Mouse (Mus musculus): ENCODE measurements around the gene Lpp. TPM values are rescaled to one million over a fixed set of nuclear protein-coding genes. Genes with fewer than 3 reads are reported as not detected.

Gene Lpp
- polyA plus RNA-seq, 1 experiment from 2014 or later: 10.7 TPM

- Histone ChIP-seq H3K4me2 (ENCODE audit: low read depth, low read length) (no peak overlapping the region), H3K27me3 (ENCODE audit: insufficient read depth, low read length) (no peaks in the 10 kb centered on the region), H3K4me3 (ENCODE audit: low read depth, low read length) (no peak overlapping the region), H3K27ac (ENCODE audit: low read depth) (no peak overlapping the region), H3K9me3 (ENCODE audit: low read length) (no peaks in the 10 kb centered on the region), H3K4me1 (ENCODE audit: insufficient read depth) (peaks cover 13% of the 10 kb centered on the region), H3K36me3 (replicated peaks; ENCODE audit: insufficient read depth, low read length) (0 out of 2 replicates have a peak, but pooled peaks cover 2% of the 10 kb centered on the region), H3K9ac (replicated peaks) (no peak overlapping the region)
- 73% methylated on average over 1 of the region's 1 CpGs for whole genome bisulfite sequencing (ENCODE audit: insufficient replicate concordance)
- ATAC-seq (no peak), DNase-seq (no peak)
- no peak for TF ChIP-seq EP300 (IDR thresholded peaks at IDR 0.05; ENCODE audit: low read depth)
- TF ChIP-seq CTCF (IDR thresholded peaks at IDR 0.05; ENCODE audit: low read depth): no peak
Observed at GRCm38 (mm10) chr16:24471801-24472200, 78.5 kb downstream of the Lpp start.

DNA sequence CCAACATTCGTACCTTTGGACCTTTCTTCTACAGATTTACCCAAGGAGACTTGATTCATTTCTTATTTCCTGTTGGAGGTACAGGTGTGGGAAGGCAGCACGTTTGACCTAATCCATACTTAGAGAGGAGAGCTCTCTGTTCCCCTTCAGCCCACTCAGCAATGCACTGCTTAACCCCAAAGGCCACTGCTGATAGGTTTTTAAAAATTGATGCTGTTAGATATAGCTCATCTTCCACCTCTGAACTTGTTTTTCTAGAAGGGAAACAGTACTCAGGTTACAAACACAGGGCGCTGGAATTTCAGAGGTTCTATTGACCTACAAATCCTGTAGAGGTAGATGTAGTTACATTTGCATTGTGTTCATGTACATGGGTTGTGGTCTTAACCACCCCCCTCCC, 80.7 kb downstream of the Lpp start:
- no peak for TF ChIP-seq CTCF (IDR thresholded peaks at IDR 0.05; ENCODE audit: low read depth)
- TF ChIP-seq EP300 (IDR thresholded peaks at IDR 0.05; ENCODE audit: low read depth): no peak
- WGBS (ENCODE audit: insufficient replicate concordance): 54% methylated on average over 3 of the region's 3 CpGs
- 0 out of 2 replicates have a peak, but pooled peaks cover 2% of the 10 kb centered on the region for H3K36me3 ChIP-seq (replicated peaks; ENCODE audit: insufficient read depth, low read length)
- no peaks in the 10 kb centered on the region for H3K9me3 ChIP-seq (ENCODE audit: low read length)
- peaks cover 21% of the 10 kb centered on the region for H3K4me1 ChIP-seq (ENCODE audit: insufficient read depth)
- no peak overlapping the region for H3K27ac ChIP-seq (ENCODE audit: low read depth)
- DNase-seq (no peak), ATAC-seq (no peak)
- H3K4me2 ChIP-seq (ENCODE audit: low read depth, low read length): no peak overlapping the region
- no peaks in the 10 kb centered on the region for H3K27me3 ChIP-seq (ENCODE audit: insufficient read depth, low read length)
- H3K4me3 ChIP-seq (ENCODE audit: low read depth, low read length): no peak overlapping the region
- H3K9ac ChIP-seq (replicated peaks): no peak overlapping the region

- Histone ChIP-seq H3K36me3 (replicated peaks; ENCODE audit: insufficient read depth, low read length) (0 out of 2 replicates have a peak, but pooled peaks cover 2% of the 10 kb centered on the region), H3K27me3 (ENCODE audit: insufficient read depth, low read length) (no peaks in the 10 kb centered on the region), H3K4me3 (ENCODE audit: low read depth, low read length) (no peak overlapping the region), H3K4me2 (ENCODE audit: low read depth, low read length) (no peak overlapping the region), H3K9ac (replicated peaks) (no peak overlapping the region), H3K4me1 (ENCODE audit: insufficient read depth) (peaks cover 19% of the 10 kb centered on the region), H3K9me3 (ENCODE audit: low read length) (no peaks in the 10 kb centered on the region), H3K27ac (ENCODE audit: low read depth) (no peak overlapping the region)
- 43% methylated on average over 6 of the region's 6 CpGs for WGBS (ENCODE audit: insufficient replicate concordance)
- no peak for DNase-seq
- ATAC-seq: no peak
- no peak for TF ChIP-seq CTCF (IDR thresholded peaks at IDR 0.05; ENCODE audit: low read depth)
- TF ChIP-seq EP300 (IDR thresholded peaks at IDR 0.05; ENCODE audit: low read depth): no peak
Observed at GRCm38 (mm10) chr16:24474781-24475180, 81.5 kb downstream of the Lpp start.

GRCm38 (mm10) chr16:24475305-24475947, 82.1 kb downstream of the Lpp start:
- H3K4me1 ChIP-seq (ENCODE audit: insufficient read depth): peaks cover 17% of the 10 kb centered on the region
- no peak overlapping the region for H3K27ac ChIP-seq (ENCODE audit: low read depth)
- H3K9me3 ChIP-seq (ENCODE audit: low read length): no peaks in the 10 kb centered on the region
- 71% methylated on average over 8 of the region's 8 CpGs for WGBS (ENCODE audit: insufficient replicate concordance)
- no peak overlapping the region for H3K4me2 ChIP-seq (ENCODE audit: low read depth, low read length)
- no peak for DNase-seq
- no peaks in the 10 kb centered on the region for H3K27me3 ChIP-seq (ENCODE audit: insufficient read depth, low read length)
- H3K36me3 ChIP-seq (replicated peaks; ENCODE audit: insufficient read depth, low read length): 0 out of 2 replicates have a peak, but pooled peaks cover 2% of the 10 kb centered on the region
- TF ChIP-seq EP300 (IDR thresholded peaks at IDR 0.05; ENCODE audit: low read depth): no peak
- TF ChIP-seq CTCF (IDR thresholded peaks at IDR 0.05; ENCODE audit: low read depth): no peak
- H3K9ac ChIP-seq (replicated peaks): no peak overlapping the region
- no peak for ATAC-seq
- no peak overlapping the region for H3K4me3 ChIP-seq (ENCODE audit: low read depth, low read length)

DNA sequence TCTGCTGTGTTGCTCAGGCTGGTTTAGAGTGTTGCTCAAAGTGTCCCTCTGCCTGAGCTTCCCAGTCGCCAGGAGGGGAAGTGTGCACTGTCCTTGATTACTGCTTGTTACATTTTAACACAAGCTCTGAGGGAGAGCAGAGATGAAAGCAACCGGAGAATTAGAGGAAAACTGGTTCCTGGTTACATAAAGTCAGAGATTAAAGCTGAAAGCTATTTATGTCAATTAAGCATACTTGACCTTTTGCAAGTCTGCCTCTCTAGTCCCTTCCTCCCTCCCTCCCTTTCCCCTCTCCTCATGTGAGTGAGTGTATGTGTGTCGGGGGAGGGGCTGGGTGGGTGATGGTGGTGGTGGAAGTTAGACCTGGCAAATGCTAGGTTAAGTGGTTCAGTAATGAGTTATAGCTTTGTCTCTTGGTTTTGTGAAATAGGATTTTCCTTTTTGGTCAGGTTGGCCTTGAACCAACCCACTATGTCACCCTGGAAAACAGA, 83.6 kb downstream of the Lpp start:
- Histone ChIP-seq H3K4me1 (ENCODE audit: insufficient read depth) (peaks cover 18% of the 10 kb centered on the region), H3K36me3 (replicated peaks; ENCODE audit: insufficient read depth, low read length) (0 out of 2 replicates have a peak, but pooled peaks cover 2% of the 10 kb centered on the region), H3K27ac (ENCODE audit: low read depth) (peak overlapping the region; percentile 62), H3K4me3 (ENCODE audit: low read depth, low read length) (no peak overlapping the region), H3K9me3 (ENCODE audit: low read length) (no peaks in the 10 kb centered on the region), H3K4me2 (ENCODE audit: low read depth, low read length) (peak overlapping the region; percentile 29; the same call in 1 of the 2 replicates), H3K27me3 (ENCODE audit: insufficient read depth, low read length) (no peaks in the 10 kb centered on the region), H3K9ac (replicated peaks) (no peak overlapping the region)
- ATAC-seq (0 out of 2 replicates have a peak, but pooled peaks have one; percentile 19), DNase-seq (no peak)
- 30% methylated on average over 3 of the region's 3 CpGs for WGBS (ENCODE audit: insufficient replicate concordance)
- no peak for TF ChIP-seq CTCF (IDR thresholded peaks at IDR 0.05; ENCODE audit: low read depth)
- TF ChIP-seq EP300 (IDR thresholded peaks at IDR 0.05; ENCODE audit: low read depth): no peak

GRCm38 (mm10) chr16:24478006-24478405, 84.7 kb downstream of the Lpp start:
- TF ChIP-seq CTCF (IDR thresholded peaks at IDR 0.05; ENCODE audit: low read depth): no peak
- Histone ChIP-seq H3K4me2 (ENCODE audit: low read depth, low read length) (no peak overlapping the region), H3K27ac (ENCODE audit: low read depth) (no peak overlapping the region), H3K9me3 (ENCODE audit: low read length) (no peaks in the 10 kb centered on the region), H3K9ac (replicated peaks) (no peak overlapping the region), H3K27me3 (ENCODE audit: insufficient read depth, low read length) (no peaks in the 10 kb centered on the region), H3K4me3 (ENCODE audit: low read depth, low read length) (no peak overlapping the region), H3K4me1 (ENCODE audit: insufficient read depth) (peaks cover 25% of the 10 kb centered on the region), H3K36me3 (replicated peaks; ENCODE audit: insufficient read depth, low read length) (no peaks in the 10 kb centered on the region)
- no peak for DNase-seq
- 50% methylated on average over 1 of the region's 1 CpGs for WGBS (ENCODE audit: insufficient replicate concordance)
- no peak for ATAC-seq

Measured in liver, postnatal 0 days (tissue).